Mouse (Mus musculus) spleen, adult 2 months (tissue): Measurements from ENCODE around the gene Hba-a1.
"Not testable (repeated sequence)": the region's sequence is repeated elsewhere in the genome, so short reads cannot be mapped to it uniquely, and the experiment has no call there.

ENCODE experiments used
- CTCF ChIP-seq: fragments of 200-500 bp; IDR thresholded peaks from 2 replicates; pipeline ENCODE4 v1.5.1; 2011; ENCODE audit warnings: mild to moderate bottlenecking, inconsistent platforms; ENCODE audit not compliant: insufficient read depth, insufficient read length, insufficient replicate concordance; ENCODE audit errors: extremely low read depth
- POLR2A ChIP-seq: fragments of 200-500 bp; IDR thresholded peaks from 2 replicates; pipeline ENCODE4 v1.6.1; 2011; ENCODE audit warnings: low read depth, low read length, inconsistent platforms

DNA sequence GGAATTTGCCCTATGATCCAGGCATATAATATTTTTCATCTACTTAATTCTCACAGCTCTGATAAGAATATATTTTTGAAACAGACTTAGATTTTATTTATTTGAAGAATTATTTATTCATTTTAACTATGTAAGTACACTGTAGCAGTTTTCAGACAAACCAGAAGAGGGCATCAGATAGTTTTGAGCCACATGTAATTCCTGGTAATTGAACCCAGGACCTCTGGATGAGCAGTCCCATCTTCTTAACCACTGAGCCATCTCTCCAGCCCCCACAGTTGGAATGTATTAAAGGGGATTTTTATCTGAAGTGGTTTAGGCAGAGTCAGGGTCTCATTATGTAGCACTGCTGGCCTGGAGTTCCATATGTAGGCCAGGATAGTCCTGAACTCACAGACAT lies 2.6 kb downstream of the Hba-a1 start:
- TF ChIP-seq CTCF, POLR2A: not testable (repeated sequence)
